Mouse (Mus musculus) CD4-positive, CD25-positive, alpha-beta regulatory T cell, adult 4 months (primary cell): ENCODE measurements around the gene Pgm2. TPM values are rescaled to one million over a fixed set of nuclear protein-coding genes. Genes with fewer than 3 reads are reported as not detected.

Experiments used
- ATAC-seq: one replicate; pipeline ENCODE4 v1.8.0; 2017
- polyA plus RNA-seq, 2 experiments: library from polyadenylated mRNA; unstranded; fragments of 100-300 nt; shearing (Covaris generic); gene quantifications; one replicate each; pipeline ENCODE4 v1.2.1; 2017

Gene Pgm2
- polyA plus RNA-seq, 2 experiments from 2014 or later, result 20.3 to 25.4 TPM

DNA sequence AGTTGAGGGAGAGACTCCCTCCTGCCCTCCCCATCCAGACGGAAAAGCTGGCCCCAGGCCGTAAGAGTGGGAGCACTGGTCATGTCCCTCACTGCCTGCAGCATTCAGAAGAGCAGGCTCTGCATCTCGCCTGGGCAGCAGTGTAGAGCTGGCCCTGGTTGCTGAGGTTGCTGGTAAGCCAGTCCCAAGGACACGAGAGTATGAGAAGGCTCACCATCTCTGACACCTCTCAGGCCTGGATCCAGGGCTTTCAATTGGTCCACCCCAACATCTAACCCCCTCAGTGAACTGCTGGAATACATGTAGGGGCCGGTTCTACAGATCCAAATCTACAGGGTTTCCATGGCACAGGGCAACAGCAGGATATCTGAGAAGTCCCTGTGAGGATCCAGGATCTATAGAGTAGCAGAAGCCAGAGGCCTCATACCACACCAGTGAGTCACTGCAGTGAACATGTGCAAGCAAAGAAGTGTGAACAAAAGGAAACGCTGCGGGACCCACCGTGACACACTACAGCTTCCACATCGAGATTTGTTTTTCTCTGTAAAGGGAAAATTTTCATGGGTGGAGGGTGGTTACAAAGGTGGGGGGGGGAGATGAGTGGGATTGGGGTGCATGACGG, 53.7 kb downstream of the Pgm2 start:
- ATAC-seq, result no peak

DNA sequence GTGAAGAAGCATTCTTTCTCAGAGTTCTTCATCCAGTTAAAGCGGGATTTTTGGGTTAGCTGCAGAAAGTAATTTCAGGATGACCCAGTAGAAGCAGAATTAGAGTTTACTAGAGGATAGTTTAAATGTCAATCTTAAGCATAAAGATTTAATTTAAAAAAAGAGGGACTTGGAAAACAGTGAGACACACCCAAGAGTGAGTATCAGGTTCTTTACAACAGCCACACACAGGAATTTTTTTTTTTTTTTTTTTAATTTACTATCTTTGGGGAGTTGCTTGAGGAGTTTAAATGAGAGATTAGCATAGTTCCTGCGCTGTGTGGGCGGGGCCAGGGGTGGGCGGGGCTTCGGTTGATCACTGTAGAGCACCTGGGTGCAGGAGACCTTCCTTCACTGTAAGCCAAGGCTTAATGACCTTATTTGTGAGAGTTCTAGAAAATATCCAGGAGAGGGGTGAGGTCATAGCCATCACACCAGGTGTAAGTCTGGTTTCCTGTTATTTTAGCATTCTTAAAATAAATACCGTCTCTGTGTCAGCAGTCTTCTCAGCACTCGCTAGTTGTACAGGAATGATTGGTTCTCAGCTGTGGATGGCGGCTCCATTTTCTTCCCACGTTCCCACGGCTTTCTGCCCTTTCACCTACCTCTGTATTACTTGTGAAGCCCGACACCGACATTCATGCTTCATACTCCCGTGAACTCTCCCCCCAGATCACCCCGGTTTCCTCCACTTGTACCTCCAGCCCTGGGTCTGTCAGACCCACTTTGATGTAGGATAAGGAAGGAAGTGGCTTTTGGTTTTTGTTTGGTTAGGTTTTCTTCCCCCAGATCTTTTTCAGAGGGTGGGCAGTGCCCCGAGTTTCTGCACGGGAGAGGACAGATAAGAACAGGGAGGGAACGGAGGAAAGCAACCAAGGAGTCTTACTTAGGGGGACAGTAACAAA, 56.7 kb downstream of the Pgm2 start:
- peak; percentile 86 for ATAC-seq

DNA sequence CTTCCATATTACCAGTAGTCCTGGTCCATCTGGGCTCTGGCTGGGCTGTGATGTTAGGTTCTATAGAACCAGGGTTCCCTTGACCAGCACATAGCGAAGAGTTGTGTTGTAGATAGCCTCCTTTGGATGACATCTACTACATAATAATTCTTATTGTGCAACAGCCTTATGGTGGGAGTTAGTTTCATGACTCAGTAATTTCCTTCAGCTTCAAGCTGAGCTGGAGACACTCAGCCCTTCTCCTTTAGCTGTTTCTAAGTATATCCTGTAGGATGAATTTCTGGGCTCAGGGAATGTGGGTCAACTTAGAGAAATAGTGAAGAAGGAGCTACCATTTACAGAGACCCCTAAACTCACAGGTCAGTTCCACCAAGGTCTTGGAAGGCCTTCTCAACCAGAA, 60.6 kb downstream of the Pgm2 start:
- no peak for ATAC-seq

DNA sequence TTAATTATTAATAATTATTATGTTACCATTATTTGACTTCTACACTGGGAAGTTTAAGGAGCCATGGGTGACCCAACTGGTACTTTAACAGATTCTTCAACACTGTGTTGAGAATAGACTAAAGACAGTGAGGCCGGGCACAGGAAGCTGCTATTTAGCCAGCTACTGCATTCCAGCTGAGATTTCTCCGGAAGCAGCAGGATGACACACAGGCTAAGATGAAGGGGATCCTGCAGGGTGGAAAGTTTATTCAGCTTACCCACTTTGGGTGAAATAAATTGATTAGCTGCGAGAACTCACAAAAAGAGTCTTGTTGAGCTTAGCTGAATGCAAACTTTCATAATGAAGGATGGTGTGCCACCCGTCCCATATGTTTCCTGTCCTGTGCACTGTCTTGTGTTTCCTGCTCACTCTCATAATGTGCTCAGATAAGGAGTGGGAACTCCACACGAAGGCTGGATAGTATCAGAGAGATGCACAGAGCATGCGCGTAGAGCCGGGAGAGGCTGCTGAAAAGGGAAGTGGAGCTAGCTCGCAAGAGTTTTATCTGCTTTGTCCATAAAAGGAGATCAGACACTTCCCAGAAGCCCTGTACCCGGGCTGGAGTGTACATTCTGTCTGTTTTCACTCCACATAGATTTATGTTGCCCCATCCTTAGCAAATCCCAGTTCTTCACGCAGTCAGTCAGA, 63.3 kb downstream of the Pgm2 start, which contains the start of gene Tbc1d1:
TSS of gene Tbc1d1 (plus strand) at position 445 of the 690 bp plus-strand sequence.
- ATAC-seq, result no peak

DNA sequence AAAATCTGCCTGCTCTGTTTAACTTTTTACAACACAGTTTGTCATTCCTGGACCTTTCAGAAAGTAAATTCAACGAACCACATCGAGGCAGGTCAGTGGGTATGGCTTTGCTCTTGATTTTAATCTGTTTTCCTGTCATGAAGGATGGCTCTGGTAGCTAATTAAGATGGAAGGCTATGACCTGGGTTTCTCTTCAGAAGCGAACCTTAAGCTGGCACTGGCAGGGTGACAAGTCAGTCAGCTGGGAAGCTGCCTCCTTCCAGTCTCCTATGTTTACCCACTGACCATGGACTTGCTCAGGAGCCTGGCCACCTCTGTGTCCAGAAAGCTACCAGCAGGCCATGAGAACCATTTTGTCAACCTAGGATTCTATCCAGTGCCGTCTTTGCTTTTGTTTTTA, 63.8 kb downstream of the Pgm2 start:
- no peak for ATAC-seq

DNA sequence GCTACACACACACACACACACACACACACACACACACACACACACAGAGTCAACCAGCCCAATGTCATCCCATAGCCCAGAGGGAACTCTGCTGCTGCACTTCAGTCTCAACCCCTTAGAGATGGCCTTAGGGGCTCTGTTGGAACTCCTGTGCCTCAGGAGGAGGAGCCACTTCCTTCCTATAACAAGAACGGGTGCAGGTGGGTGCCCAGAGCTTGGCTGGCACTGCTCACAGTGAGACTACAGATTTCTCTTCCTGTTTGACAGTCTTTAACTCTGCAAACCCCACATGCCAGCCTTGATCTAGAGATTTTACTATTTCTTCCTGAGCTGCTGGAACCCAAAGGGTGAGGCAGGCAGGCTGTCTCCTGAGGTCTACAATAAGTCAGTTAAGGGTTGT, 65.2 kb downstream of the Pgm2 start:
- ATAC-seq, result peak; percentile 11

DNA sequence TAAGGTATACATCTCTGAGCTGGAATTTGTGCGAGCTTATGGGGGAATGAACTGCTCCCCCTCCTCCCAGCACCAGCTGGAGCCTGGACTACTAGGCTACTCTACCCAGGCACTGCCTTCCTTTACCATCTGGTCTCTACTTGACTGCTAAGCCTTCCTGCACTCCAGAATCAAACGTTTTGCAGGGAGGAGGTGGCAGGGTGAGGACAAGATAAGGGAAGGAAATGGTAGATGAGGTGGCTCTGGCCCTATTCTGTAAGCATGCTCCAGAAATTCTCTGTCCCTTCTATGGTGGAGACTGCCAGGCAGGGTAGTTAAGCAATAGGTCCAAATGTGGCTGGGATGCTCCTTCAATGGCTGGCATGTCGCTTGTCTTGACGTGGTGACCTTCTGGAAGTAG, 65.8 kb downstream of the Pgm2 start:
- ATAC-seq, result no peak

DNA sequence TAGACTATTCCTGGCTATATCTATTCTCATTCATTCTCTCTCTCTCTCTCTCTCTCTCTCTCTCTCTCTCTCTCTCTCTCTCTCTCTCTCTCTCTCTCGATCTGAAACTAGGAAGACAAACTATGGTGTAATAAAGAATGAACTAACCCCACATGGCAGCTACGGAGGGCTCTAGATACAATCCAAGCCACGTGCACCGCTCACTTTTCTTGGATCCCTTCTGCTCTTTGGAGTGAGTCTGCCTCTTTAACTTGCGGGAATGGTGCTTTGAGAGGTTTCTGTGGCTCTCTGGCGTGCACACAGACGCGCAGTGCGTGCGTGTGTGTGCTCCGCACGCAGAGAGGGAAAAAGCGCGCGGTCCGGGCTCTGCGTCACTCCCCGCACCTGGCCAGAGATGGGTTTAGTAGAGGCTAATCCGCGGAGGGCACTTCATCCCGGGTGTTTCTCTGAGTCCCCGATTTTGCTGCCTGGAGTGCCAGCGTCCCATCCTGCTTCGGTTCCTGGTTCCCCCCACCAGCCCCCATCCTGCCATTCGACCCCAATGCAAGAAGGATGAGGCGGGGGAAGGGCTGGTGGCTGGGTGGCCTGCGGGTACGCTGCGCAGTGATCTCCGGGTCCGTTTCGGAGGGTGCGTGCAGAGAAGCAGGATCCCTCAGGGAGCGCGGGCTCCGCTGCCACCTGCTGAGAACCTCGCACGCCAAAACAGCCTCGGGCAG, 66.5 kb downstream of the Pgm2 start:
- no peak for ATAC-seq

DNA sequence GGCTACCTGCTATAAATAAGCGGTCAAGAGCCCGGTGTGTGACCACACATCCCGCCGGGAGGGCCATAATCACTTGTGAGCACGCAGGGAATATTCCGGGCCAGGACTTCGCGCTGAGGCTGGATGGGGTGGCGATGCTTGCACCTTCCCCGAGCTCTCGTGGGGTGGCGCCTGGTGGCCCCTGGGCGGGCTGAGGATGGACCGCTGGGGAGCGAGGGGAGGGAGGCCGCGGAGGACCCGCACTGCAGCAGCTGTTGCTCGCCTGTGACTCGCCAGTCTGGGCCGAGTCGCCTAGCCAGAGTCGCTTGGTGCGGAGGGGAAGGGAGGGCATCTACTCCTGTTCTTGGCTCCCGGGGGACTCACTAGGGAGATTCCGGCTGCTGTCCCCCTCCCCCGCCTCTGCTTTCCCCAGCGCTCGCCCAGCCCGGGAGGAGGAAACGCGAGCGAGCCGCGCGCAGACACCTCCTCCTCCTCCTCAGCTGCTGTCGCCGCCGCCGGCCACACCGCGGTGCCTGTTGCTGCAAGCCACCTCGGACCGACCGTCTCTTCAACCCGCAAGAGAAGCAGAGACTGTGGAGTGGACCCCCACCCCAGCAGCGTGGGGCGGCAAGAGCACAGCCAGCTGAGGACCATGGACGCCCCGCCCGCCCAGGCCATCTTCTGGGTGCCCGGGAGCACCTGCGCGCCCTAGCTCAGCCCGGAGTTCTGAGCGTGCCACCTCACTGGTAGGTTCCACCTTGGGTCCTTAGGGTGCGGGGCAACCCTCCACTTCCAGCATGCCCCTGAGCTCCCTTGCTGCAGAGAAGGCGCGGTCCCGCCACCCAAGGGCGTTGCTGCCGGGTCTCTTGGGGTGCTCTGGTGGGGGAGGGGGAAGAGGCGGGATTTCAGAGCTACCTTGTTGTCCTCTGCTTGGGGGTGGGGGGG, 67.3 kb downstream of the Pgm2 start:
- ATAC-seq, result peak; percentile 44

DNA sequence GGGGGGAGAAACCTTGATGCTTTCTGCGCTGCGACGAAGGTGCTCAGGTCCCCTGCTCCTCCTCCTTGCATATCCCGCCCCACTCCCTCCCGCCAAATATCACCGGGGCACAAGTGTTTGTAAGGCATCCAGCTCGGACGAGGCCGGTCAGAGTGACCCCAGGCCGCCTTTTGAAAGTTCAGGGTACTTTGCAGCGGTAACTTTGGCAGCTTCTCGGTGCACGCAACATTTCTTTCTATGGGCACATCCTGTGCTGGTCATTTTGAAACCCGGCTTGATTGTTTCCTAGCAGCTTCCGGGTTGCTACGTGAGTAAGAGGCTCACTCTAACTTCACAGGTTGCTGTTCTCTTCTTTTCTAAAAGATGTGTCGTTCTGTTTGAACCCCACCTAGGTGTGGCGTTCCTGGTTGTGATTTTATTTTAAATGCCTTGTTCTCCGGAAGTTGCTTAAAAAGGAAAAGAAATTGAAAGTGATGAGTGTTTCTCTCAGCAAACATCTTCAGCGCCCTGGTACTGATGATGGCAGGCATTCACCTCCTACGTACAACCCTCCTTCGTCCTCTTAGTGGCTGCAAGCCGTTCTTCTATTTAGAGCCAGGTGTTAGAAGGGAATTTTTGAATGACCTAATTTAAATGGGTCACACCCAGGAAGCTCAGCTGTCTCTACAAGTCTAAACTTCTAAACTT, 68.1 kb downstream of the Pgm2 start:
- ATAC-seq, result peak; percentile 75

DNA sequence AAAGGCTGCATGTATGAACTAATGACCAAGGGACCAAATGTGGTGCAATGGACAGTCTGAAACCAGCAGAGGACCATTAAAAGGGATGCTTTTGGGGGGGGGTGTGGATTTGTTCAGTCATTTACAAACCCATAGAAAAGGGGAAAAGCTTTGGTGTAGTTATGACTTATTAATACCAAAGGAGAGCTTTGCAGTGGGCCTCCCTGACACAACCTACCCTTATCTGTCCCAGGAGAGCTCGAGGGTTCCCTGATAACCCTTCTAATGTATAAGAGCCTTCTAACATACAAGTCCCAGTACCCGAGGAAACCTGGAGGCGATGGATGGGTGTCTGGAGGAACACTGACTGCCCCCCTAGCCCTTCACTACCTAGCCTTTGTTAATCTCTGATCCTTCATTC, 69.2 kb downstream of the Pgm2 start:
- ATAC-seq, result no peak

DNA sequence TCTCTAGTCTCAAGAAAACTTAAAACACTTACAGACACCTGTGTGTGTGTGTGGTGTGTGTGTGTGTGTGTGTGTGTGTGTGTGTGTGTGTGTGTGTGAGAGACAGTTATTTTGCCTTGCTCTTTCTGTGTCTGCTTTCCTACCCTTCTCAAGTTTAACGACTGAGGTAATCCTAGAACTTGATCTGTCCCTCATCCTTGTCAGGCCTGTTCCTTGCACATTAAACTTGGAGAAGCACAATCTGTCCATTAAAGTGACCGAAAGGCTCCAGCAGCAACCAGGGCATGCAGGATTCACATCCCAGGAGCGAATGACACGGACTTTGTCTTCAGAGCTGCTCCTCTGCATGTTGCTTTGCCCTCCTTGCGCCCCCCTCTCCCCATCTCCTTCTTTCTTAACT, 69.8 kb downstream of the Pgm2 start:
- no peak for ATAC-seq

DNA sequence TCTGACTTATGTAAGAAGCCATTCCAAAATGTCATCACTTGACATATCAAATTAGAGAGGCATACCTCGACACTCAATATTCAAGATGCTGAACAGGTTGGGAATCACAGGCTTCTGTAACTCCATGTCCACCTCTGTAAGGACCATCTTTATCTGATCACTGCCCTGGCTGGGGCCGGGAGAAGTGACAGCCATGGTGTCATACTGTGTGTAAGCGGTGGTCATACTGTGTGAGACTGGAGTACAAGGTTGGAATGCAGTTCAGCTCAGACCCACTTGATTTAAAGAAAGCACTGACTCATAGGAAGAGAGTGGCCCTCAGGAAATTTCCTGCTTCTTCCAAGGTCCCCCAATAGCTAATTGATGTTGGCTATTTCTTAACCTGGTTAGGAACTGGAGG, 71.7 kb downstream of the Pgm2 start:
- no peak for ATAC-seq

DNA sequence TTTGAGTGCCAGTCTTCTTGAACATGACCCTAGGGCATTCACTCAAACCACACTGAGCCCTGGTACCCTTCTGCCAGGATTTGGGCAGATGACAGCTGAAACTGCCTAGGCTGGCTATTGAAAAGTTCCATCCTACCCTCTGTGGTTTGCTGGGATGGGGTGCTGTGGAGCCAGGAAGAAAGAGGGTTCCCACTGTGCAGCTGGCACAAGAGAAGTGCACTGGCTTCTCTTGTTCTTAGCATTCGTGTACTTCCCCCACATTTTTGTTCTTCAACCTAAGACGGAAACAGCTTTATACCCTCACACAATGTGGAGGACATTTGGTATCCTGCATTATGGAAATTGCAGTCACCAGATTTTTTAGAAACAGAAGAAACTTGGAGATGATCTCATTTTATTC, 73.1 kb downstream of the Pgm2 start:
- no peak for ATAC-seq

DNA sequence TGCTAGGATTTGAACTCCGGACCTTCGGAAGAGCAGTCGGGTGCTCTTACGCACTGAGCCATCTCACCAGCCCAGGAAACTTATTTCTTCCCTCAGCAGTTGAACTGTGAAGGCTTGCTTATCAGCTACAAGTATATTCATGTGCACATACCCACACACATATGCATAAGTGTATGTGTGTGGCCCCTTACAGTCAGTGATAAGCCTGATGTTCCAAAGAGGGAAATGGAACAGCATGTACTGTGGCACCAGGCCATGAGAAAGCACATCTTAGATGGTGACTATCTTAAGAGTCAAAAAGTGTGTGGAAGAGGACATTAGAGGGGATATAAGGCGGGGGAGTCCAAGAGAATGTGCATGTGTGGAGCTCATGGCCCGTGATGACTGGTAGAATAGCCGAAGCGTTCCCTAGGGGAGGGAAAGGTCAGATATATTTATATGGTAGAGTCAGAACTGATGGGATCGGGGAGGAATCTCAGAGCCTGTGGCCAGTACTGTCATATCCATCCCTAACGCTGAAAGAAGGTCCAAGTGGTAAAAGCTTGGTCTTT, 76.3 kb downstream of the Pgm2 start:
- no peak for ATAC-seq

DNA sequence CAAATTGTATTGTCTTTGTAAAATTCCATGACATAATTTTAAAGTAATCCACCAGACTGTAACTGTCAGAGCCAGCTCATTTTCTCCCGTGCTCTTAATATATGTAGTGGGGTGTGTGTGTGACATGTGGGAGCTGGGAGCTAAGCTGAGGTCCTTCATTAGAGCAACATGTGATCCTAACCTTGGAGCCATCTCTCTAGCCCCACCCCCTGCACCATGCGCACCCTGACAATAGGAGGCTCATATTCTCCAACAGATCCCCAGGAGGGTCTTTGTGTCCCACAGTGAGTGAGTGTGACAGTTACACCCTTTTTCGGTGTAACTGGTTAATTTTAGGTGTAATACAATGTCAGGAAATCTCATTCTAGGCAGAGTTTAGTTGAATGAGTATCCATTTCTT, 80.1 kb downstream of the Pgm2 start:
- ATAC-seq, result no peak

DNA sequence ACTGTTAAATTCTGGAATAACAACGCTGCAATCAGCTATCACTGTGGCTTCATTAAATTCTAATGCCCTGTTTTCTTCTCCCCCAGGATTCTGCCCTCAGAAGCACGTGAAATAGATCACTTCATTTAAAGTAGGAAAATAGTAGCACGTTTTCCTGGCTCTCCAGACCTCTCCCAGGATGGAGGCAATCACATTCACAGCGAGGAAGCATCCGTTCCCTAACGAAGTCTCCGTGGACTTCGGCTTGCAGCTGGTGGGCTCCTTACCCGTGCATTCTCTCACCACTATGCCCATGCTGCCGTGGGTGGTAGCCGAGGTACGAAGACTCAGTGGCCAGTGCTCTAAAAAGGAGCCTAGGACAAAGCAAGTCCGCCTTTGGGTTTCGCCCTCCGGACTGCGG, 80.6 kb downstream of the Pgm2 start:
- no peak for ATAC-seq

DNA sequence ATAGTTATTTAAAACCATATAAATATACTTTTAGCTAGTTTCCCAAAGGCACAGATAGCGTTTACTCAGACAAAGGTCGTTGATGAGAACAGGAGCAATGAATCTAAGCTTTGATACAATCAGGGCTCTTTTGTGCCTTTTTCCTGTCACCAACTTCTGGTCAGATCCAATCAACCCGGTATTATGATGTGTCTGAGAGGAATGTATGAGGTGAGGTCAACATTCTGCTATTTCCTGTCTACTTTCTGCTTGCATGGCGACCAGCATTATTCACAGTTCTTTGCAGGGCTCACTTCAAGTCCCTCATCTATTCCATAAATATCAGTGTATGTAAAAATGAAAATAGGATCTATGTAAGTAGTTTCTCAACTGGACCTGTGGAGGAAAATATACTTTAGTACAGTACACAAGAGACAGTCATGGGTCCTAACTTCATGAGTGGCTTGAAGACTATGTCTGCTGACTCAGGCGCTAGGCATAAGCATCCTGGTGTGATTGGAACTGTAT, 81.7 kb downstream of the Pgm2 start:
- ATAC-seq, result no peak
